Mouse (Mus musculus): Measurements from ENCODE around the gene Pou3f1. TPM values are rescaled to one million over a fixed set of nuclear protein-coding genes. Genes with fewer than 3 reads are reported as not detected.

The Pou3f1 gene
- total and polyA plus RNA-seq, 2 experiments from 2014 or later, result 4.8 to 6.3 TPM

DNA sequence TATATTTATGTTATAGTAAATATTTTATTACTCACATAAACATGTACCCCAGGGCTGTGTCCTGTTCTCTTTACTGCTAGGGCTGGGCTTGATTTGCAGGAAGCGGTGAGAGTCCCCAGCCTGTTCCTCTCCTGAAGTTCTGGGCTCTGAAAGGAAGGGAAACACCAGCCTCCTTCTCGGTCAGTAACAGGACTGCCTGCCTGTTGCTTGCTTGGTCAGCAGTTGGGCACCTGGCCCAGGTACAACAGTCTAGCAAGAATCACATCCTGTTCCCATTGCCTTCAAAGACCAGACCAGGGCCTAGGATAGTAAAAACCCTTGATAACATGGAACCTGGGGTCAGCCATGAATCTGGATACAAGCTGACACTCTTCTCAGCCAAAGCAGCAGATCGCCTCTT, 4.0 kb downstream of the Pou3f1 start:
- no peak overlapping the region for H3K4me3 ChIP-seq (ENCODE audit: low read length)
- no peak for DNase-seq (ENCODE audit: low spot score)
- no peak for ATAC-seq
- no peaks in the 10 kb centered on the region for H3K36me3 ChIP-seq (ENCODE audit: insufficient read depth, low read length)
- no peak overlapping the region for H3K27ac ChIP-seq
- no peaks in the 10 kb centered on the region; the same call in 1 of the 2 replicates for H3K4me1 ChIP-seq (ENCODE audit: insufficient read depth, low read length)
- 0 out of 2 replicates have a peak overlapping the region, but pooled peaks have one; percentile 16 for H3K4me2 ChIP-seq (ENCODE audit: low read depth, low read length)
- TF ChIP-seq CTCF (IDR thresholded peaks at IDR 0.05; ENCODE audit: low read depth), result no peak
- peaks cover 66% of the 10 kb centered on the region for H3K27me3 ChIP-seq (ENCODE audit: insufficient read depth, low read length)
- no peak overlapping the region for H3K9ac ChIP-seq (replicated peaks; ENCODE audit: low read length)
- WGBS, result 75% methylated on average over 3 of the region's 3 CpGs
- no peaks in the 10 kb centered on the region for H3K9me3 ChIP-seq (ENCODE audit: low read length)

DNA sequence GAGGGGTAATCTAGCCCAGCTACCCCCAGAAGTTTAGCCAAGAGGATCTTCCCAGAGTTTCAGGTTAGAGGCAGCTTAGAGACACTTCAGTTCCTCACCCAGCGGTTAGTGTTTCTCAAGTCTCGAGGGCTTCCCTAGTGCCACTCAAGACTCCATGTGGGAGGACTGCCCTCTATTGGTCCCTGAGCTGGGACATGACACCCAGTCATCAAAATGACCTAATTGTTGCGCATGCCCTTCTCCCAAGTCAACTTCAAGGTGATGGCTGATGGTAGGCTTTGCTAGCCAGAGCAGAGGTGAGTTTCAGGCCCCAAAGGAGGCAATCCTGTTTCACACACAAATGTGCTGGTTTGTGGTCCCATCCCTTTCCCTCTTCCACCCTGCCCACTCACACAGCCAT, 6.4 kb downstream of the Pou3f1 start:
- Histone ChIP-seq H3K9ac (replicated peaks; ENCODE audit: low read length) (no peak overlapping the region), H3K4me2 (ENCODE audit: low read depth, low read length) (no peak overlapping the region), H3K9me3 (ENCODE audit: low read length) (no peaks in the 10 kb centered on the region), H3K27me3 (ENCODE audit: insufficient read depth, low read length) (peaks cover 63% of the 10 kb centered on the region), H3K27ac (no peak overlapping the region), H3K36me3 (ENCODE audit: insufficient read depth, low read length) (no peaks in the 10 kb centered on the region), H3K4me1 (ENCODE audit: insufficient read depth, low read length) (no peaks in the 10 kb centered on the region), H3K4me3 (ENCODE audit: low read length) (no peak overlapping the region)
- TF ChIP-seq CTCF (IDR thresholded peaks at IDR 0.05; ENCODE audit: low read depth), result peak; percentile 60
- ATAC-seq (no peak), DNase-seq (ENCODE audit: low spot score) (peak; percentile 54)
- WGBS, result 49% methylated on average over 3 of the region's 3 CpGs

DNA sequence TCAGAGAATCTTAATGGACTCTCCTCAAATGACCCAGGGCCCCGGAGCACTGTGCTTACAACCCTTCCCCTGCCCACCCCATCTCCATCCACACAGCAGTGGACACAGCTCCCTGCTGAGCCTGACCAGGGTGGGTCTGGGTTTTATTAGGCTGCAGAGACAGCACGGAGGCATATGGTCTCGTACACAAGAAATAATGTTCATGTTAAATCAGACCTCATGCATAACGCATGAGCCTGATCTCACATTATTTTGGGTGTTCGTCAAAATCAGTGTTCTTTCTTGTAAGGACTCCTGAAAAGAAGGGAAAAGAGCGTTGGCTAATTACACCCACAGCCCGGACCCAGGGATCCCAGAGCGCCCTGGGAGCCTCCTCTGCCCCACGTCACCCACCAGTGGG, 7.6 kb downstream of the Pou3f1 start:
- H3K9me3 ChIP-seq (ENCODE audit: low read length), result no peaks in the 10 kb centered on the region
- H3K36me3 ChIP-seq (ENCODE audit: insufficient read depth, low read length), result no peaks in the 10 kb centered on the region
- WGBS, result 50% methylated on average over 9 of the region's 9 CpGs
- no peak for DNase-seq (ENCODE audit: low spot score)
- H3K4me1 ChIP-seq (ENCODE audit: insufficient read depth, low read length), result no peaks in the 10 kb centered on the region
- no peak overlapping the region for H3K4me3 ChIP-seq (ENCODE audit: low read length)
- TF ChIP-seq CTCF (IDR thresholded peaks at IDR 0.05; ENCODE audit: low read depth), result no peak
- peaks cover 54% of the 10 kb centered on the region for H3K27me3 ChIP-seq (ENCODE audit: insufficient read depth, low read length)
- H3K4me2 ChIP-seq (ENCODE audit: low read depth, low read length), result no peak overlapping the region
- H3K9ac ChIP-seq (replicated peaks; ENCODE audit: low read length), result no peak overlapping the region
- ATAC-seq, result no peak
- H3K27ac ChIP-seq, result no peak overlapping the region

DNA sequence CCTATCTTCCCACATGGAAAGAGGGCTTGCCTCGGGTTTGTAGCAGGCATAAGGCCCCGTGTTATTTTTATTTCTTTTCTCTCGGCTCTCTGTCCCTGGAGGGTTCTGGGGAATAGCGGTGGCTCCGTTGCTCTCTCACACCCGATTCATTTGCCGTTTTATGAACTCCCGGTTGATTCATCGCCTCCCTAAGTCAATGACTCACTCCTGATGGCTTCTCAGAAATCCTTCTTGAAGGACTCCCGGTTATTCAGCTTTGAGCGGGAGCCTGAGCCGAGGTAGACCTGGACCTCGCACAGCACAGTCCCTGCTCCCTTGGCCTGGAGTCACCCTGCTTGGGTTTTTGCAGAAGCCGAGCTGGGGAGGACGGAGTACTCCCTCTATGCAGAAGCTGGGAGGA, 8.0 kb downstream of the Pou3f1 start:
- WGBS, result 63% methylated on average over 15 of the region's 15 CpGs
- no peaks in the 10 kb centered on the region for H3K4me1 ChIP-seq (ENCODE audit: insufficient read depth, low read length)

DNA sequence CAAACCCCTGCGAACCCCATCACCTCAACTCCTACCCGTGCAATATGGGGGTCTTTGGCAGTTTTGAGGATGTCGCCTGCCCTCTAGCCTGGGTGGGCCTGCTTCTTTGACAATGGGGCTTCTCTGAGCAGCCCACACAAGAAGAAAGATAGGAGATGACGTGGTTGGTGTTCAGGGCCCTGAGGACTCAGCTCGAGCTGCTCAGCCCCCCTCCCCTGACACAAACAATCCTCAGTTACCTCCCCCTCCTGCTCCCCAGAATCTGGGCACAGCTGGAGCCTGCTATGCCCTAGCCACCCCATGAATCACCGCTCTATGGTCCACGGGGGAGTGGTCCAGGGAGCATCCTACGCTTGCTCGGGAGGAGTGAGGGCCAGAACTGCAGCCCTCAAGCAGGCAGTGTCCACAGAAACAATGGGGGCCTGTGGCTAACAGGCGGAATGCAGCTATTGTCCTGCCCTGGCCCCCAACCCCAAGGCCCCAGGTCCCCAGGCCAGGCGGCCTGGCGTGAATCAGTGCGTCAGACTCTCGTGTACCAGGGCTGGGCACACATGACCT, 10.9 kb downstream of the Pou3f1 start:
- H3K4me3 ChIP-seq (ENCODE audit: low read length), result no peak overlapping the region
- TF ChIP-seq CTCF (IDR thresholded peaks at IDR 0.05; ENCODE audit: low read depth), result no peak
- no peak overlapping the region for H3K27ac ChIP-seq
- H3K9me3 ChIP-seq (ENCODE audit: low read length), result no peaks in the 10 kb centered on the region
- H3K9ac ChIP-seq (replicated peaks; ENCODE audit: low read length), result no peak overlapping the region
- WGBS, result 27% methylated on average over 14 of the region's 14 CpGs
- no peak overlapping the region for H3K4me2 ChIP-seq (ENCODE audit: low read depth, low read length)
- DNase-seq (ENCODE audit: low spot score) (no peak), ATAC-seq (no peak)
- no peaks in the 10 kb centered on the region for H3K36me3 ChIP-seq (ENCODE audit: insufficient read depth, low read length)
- peaks cover 28% of the 10 kb centered on the region for H3K27me3 ChIP-seq (ENCODE audit: insufficient read depth, low read length)
- H3K4me1 ChIP-seq (ENCODE audit: insufficient read depth, low read length), result peaks cover 8% of the 10 kb centered on the region

More for the DNA sequence above, 8.0 kb downstream of the Pou3f1 start:
- DNase-seq (ENCODE audit: low spot score), result no peak
- Histone ChIP-seq H3K9ac (replicated peaks; ENCODE audit: low read length) (no peak overlapping the region), H3K36me3 (ENCODE audit: insufficient read depth, low read length) (no peaks in the 10 kb centered on the region), H3K9me3 (ENCODE audit: low read length) (no peaks in the 10 kb centered on the region), H3K27me3 (ENCODE audit: insufficient read depth, low read length) (peaks cover 50% of the 10 kb centered on the region), H3K27ac (no peak overlapping the region), H3K4me3 (ENCODE audit: low read length) (no peak overlapping the region), H3K4me2 (ENCODE audit: low read depth, low read length) (no peak overlapping the region)
- no peak for ATAC-seq
- TF ChIP-seq CTCF (IDR thresholded peaks at IDR 0.05; ENCODE audit: low read depth), result no peak

DNA sequence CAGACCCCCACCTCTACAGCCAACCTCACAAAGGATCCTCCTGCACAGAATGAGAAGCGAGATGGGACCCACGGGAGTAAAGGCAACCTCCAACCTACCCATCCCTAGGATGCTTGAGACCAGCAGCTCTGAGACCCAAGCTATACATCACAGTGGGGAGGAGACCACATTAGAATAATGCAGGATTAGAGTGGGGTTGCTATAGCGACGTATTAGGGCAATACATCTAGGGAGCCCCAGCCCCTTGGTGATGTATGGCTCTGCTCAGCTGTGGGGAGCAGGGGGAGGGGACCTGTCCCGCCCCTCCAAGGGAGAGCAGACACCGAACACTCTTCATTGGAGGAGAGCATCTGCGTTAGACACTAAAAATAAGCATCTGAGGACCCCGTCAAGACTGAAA, 11.5 kb downstream of the Pou3f1 start:
- Histone ChIP-seq H3K9ac (replicated peaks; ENCODE audit: low read length) (no peak overlapping the region), H3K4me1 (ENCODE audit: insufficient read depth, low read length) (peaks cover 10% of the 10 kb centered on the region), H3K4me2 (ENCODE audit: low read depth, low read length) (no peak overlapping the region), H3K36me3 (ENCODE audit: insufficient read depth, low read length) (no peaks in the 10 kb centered on the region), H3K27ac (no peak overlapping the region), H3K4me3 (ENCODE audit: low read length) (no peak overlapping the region), H3K27me3 (ENCODE audit: insufficient read depth, low read length) (peaks cover 24% of the 10 kb centered on the region), H3K9me3 (ENCODE audit: low read length) (no peaks in the 10 kb centered on the region)
- DNase-seq (ENCODE audit: low spot score), result no peak
- no peak for TF ChIP-seq CTCF (IDR thresholded peaks at IDR 0.05; ENCODE audit: low read depth)
- 0 out of 2 replicates have a peak, but pooled peaks have one; percentile 34 for ATAC-seq
- WGBS, result 16% methylated on average over 8 of the region's 8 CpGs

DNA sequence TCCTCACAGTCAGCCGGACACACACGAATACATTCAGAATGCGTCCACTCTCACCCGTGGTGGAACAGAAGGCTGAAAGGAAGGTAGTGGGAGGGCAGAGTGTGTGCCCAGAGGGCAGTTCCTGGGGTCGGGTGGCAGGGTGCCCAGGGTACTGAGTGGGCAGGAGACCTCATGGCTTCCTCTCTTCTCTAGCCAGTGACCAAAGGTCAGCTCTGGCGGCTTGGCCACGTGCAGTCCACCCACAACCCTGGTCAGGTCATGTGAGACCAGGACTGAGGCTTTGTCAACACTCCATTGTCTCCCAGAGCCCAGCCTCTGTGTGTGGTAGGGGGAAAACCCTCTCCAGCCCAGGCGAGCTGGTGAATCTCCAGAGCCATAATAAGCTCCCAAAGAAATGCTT, 13.6 kb downstream of the Pou3f1 start:
- peaks cover 11% of the 10 kb centered on the region for H3K4me1 ChIP-seq (ENCODE audit: insufficient read depth, low read length)
- no peaks in the 10 kb centered on the region for H3K9me3 ChIP-seq (ENCODE audit: low read length)
- DNase-seq (ENCODE audit: low spot score) (no peak), ATAC-seq (no peak)
- TF ChIP-seq CTCF (IDR thresholded peaks at IDR 0.05; ENCODE audit: low read depth), result no peak
- H3K4me2 ChIP-seq (ENCODE audit: low read depth, low read length), result no peak overlapping the region
- H3K9ac ChIP-seq (replicated peaks; ENCODE audit: low read length), result no peak overlapping the region
- H3K4me3 ChIP-seq (ENCODE audit: low read length), result no peak overlapping the region
- peaks cover 13% of the 10 kb centered on the region; the same call in 1 of the 2 replicates for H3K27me3 ChIP-seq (ENCODE audit: insufficient read depth, low read length)
- H3K27ac ChIP-seq, result no peak overlapping the region
- H3K36me3 ChIP-seq (ENCODE audit: insufficient read depth, low read length), result no peaks in the 10 kb centered on the region
- 50% methylated on average over 8 of the region's 8 CpGs for WGBS

All from hindbrain, postnatal 0 days (tissue).